Mouse (Mus musculus) stomach, postnatal 0 days (tissue): ENCODE results near the gene Ciart. TPM values are rescaled to one million over a fixed set of nuclear protein-coding genes. Genes with fewer than 3 reads are reported as not detected.
"Not testable (repeated sequence)": the region's sequence is repeated elsewhere in the genome, so short reads cannot be mapped to it uniquely, and the experiment has no call there.

Experiments
- ATAC-seq: fragments of 200-750 bp; cut with Nextera tagmentation; 2 replicates; pipeline ENCODE4 v1.8.0; 2017; ENCODE audit not compliant: low FRiP score, low TSS enrichment
- DNase-seq: peaks from one replicate; pipeline ENCODE4 v3.0.0-alpha.2; 2016; ENCODE audit warnings: low spot score
- H3K27ac ChIP-seq: fragments of 300-500 bp; sonication (generic); replicated peaks from 2 replicates; pipeline ENCODE4 v1.5.1; 2014; ENCODE audit warnings: mild to moderate bottlenecking, control low read depth
- H3K27me3 ChIP-seq: fragments of 300-500 bp; sonication (generic); 2 replicates; pipeline ENCODE4 v1.6.1; 2014; ENCODE audit warnings: low read length; ENCODE audit not compliant: control insufficient read depth, insufficient read depth
- H3K36me3 ChIP-seq: fragments of 300-500 bp; sonication (generic); 2 replicates; pipeline ENCODE4 v1.6.1; 2014; ENCODE audit warnings: low read length, mixed read lengths; ENCODE audit not compliant: control insufficient read depth, insufficient read depth
- H3K4me1 ChIP-seq: fragments of 300-500 bp; sonication (generic); replicated peaks from 2 replicates; pipeline ENCODE4 v1.6.1; 2014; ENCODE audit warnings: antibody characterized with exemption; ENCODE audit not compliant: control insufficient read depth, insufficient read depth
- H3K4me2 ChIP-seq: fragments of 300-500 bp; sonication (generic); replicated peaks from 2 replicates; pipeline ENCODE4 v1.6.1; 2014; ENCODE audit warnings: low read depth, mild to moderate bottlenecking, control low read depth, moderate library complexity
- H3K4me3 ChIP-seq: fragments of 300-500 bp; sonication (generic); 2 replicates; pipeline ENCODE4 v1.5.1; 2014; ENCODE audit warnings: low read depth, low read length, control low read depth
- H3K9ac ChIP-seq: fragments of 300-500 bp; sonication (generic); 2 replicates; pipeline ENCODE4 v1.6.1; 2014; ENCODE audit warnings: mild to moderate bottlenecking, low read length, control low read depth, mixed read lengths
- H3K9me3 ChIP-seq: fragments of 300-500 bp; sonication (generic); 2 replicates; pipeline ENCODE4 v1.6.1; 2016; ENCODE audit warnings: low read length; ENCODE audit not compliant: control insufficient read depth
- CTCF ChIP-seq: IDR thresholded peaks from 2 replicates; pipeline ENCODE4 v1.5.1; 2016; ENCODE audit warnings: antibody characterized with exemption, low read depth, mild to moderate bottlenecking, moderate library complexity
- EP300 ChIP-seq: optimal IDR thresholded peaks from 2 replicates; pipeline ENCODE3; 2016; ENCODE audit warnings: antibody characterized with exemption
- WGBS: fragments of 180-500 bp; shearing (Covaris S2); extraction: QIAGEN DNeasy Blood & Tissue Kit; methylation state at CpG from one replicate; pipeline ENCODE4 v1.1.7; 2014; 5-methylcytosine and 5-hydroxymethylcytosine counted together
- polyA plus RNA-seq: library from polyadenylated mRNA; unstranded; fragments of >200 nt; fragmentation: Nextera tagmentation; extraction: Ambion mirVana; gene quantifications from 2 replicates; pipeline ENCODE4 v1.2.1, GENCODE M21; 2015

Ciart gene
- polyA plus RNA-seq, 1 experiment from 2014 or later: 3.2 TPM

GRCm38 (mm10) chr3:95865050-95865449 is 17.0 kb downstream of the Ciart start:
- no peak for TF ChIP-seq CTCF
- no peaks in the 10 kb centered on the region for H3K9me3 ChIP-seq
- no peaks in the 10 kb centered on the region for H3K27me3 ChIP-seq
- H3K4me1 ChIP-seq: no peaks in the 10 kb centered on the region
- no peak overlapping the region for H3K9ac ChIP-seq
- DNase-seq (no peak), ATAC-seq (no peak)
- no peak overlapping the region for H3K27ac ChIP-seq
- 88% methylated on average over 5 of the region's 5 CpGs for WGBS
- H3K36me3 ChIP-seq: no peaks in the 10 kb centered on the region; the same call in 1 of the 2 replicates
- H3K4me3 ChIP-seq: no peak overlapping the region
- H3K4me2 ChIP-seq: no peak overlapping the region

- 62% methylated on average over 7 of the region's 7 CpGs for WGBS
- no peak for ATAC-seq
- Histone ChIP-seq H3K4me1 (no peaks in the 10 kb centered on the region), H3K9me3 (no peaks in the 10 kb centered on the region), H3K27ac (no peak overlapping the region), H3K9ac (no peak overlapping the region), H3K4me2 (no peak overlapping the region), H3K4me3 (no peak overlapping the region), H3K27me3 (no peaks in the 10 kb centered on the region), H3K36me3 (no peaks in the 10 kb centered on the region; the same call in 1 of the 2 replicates)
- DNase-seq: no peak
- TF ChIP-seq EP300 (no peak), CTCF (no peak)
Observed at GRCm38 (mm10) chr3:95863578-95863977, 18.5 kb downstream of the Ciart start.

- TF ChIP-seq EP300 (no peak), CTCF (peak; percentile 90)
- Histone ChIP-seq H3K4me3 (no peak overlapping the region), H3K4me1 (no peaks in the 10 kb centered on the region), H3K4me2 (no peak overlapping the region), H3K9me3 (no peaks in the 10 kb centered on the region), H3K36me3 (no peaks in the 10 kb centered on the region; the same call in 1 of the 2 replicates), H3K9ac (no peak overlapping the region), H3K27me3 (no peaks in the 10 kb centered on the region), H3K27ac (no peak overlapping the region)
- peak; percentile 66 for DNase-seq
- 49% methylated on average over 2 of the region's 2 CpGs for WGBS
- ATAC-seq: peak; percentile 77
Observed at GRCm38 (mm10) chr3:95861796-95862195, 20.3 kb downstream of the Ciart start.

- no peak overlapping the region for H3K4me3 ChIP-seq
- H3K27me3 ChIP-seq: no peaks in the 10 kb centered on the region
- 78% methylated on average over 10 of the region's 10 CpGs for WGBS
- DNase-seq: no peak
- H3K27ac ChIP-seq: no peak overlapping the region
- no peaks in the 10 kb centered on the region for H3K4me1 ChIP-seq
- H3K9me3 ChIP-seq: no peaks in the 10 kb centered on the region
- TF ChIP-seq EP300 (no peak), CTCF (peak; percentile 62)
- H3K9ac ChIP-seq: no peak overlapping the region
- no peaks in the 10 kb centered on the region; the same call in 1 of the 2 replicates for H3K36me3 ChIP-seq
- no peak overlapping the region for H3K4me2 ChIP-seq
- ATAC-seq: no peak
Observed at GRCm38 (mm10) chr3:95861216-95861615, 20.8 kb downstream of the Ciart start.

GRCm38 (mm10) chr3:95860323-95860722 is 21.7 kb downstream of the Ciart start:
- Histone ChIP-seq H3K27me3 (no peaks in the 10 kb centered on the region), H3K9ac (no peak overlapping the region), H3K4me2 (no peak overlapping the region), H3K27ac (no peak overlapping the region), H3K4me3 (no peak overlapping the region), H3K4me1 (no peaks in the 10 kb centered on the region), H3K36me3 (no peaks in the 10 kb centered on the region; the same call in 1 of the 2 replicates), H3K9me3 (no peaks in the 10 kb centered on the region)
- WGBS: 83% methylated on average over 3 of the region's 3 CpGs
- ATAC-seq (no peak), DNase-seq (no peak)
- TF ChIP-seq EP300: no peak
- peak; percentile 59 for TF ChIP-seq CTCF

- DNase-seq, H3K9me3 ChIP-seq, H3K36me3 ChIP-seq, H3K27ac ChIP-seq, ATAC-seq, H3K4me3 ChIP-seq, H3K27me3 ChIP-seq, H3K4me2 ChIP-seq, H3K4me1 ChIP-seq, H3K9ac ChIP-seq: not testable (repeated sequence)
- 75% methylated on average over 3 of the region's 3 CpGs for WGBS
Observed at GRCm38 (mm10) chr3:95858278-95858677, 23.8 kb downstream of the Ciart start.

- H3K36me3 ChIP-seq, H3K9ac ChIP-seq, ATAC-seq, H3K4me3 ChIP-seq, H3K27ac ChIP-seq, DNase-seq, H3K27me3 ChIP-seq, H3K4me1 ChIP-seq, H3K4me2 ChIP-seq, H3K9me3 ChIP-seq: not testable (repeated sequence)
- 83% methylated on average over 1 of the region's 1 CpGs for WGBS
Observed at GRCm38 (mm10) chr3:95857050-95857449, 25.0 kb downstream of the Ciart start.
